Mouse (Mus musculus): ENCODE results near the gene Fat3.

- no peak for TF ChIP-seq POLR2A (IDR thresholded peaks at IDR 0.05; ENCODE audit: borderline replicate concordance, control insufficient read depth, low read depth, low read length)
- no peak for TF ChIP-seq CTCF (IDR thresholded peaks at IDR 0.05; ENCODE audit: control insufficient read depth, insufficient read depth, low read length)
Observed at GRCm38 (mm10) chr9:16226545-16226944, 274.5 kb downstream of the Fat3 start.

All from bone marrow, adult 2 months (tissue).